Mouse (Mus musculus) spleen, adult 18-20 months (tissue): Measurements from ENCODE around the gene Gm20388.

Experiments
- DNase-seq, 2 experiments: peaks; one replicate each; pipeline ENCODE4 v3.0.0; 2022; ENCODE audit warnings: mixed read lengths in 2 of 2

The Gm20388 gene

GRCm38 (mm10) chr8:121196726-121197668, 1286.4 kb downstream of the Gm20388 start:
- no peak for DNase-seq

- DNase-seq: no peak
Observed at GRCm38 (mm10) chr8:121200069-121200468, 1289.4 kb downstream of the Gm20388 start.

- no peak for DNase-seq
Observed at GRCm38 (mm10) chr8:121200979-121201378, 1290.3 kb downstream of the Gm20388 start.

GRCm38 (mm10) chr8:121201651-121202050, 1291.0 kb downstream of the Gm20388 start:
- no peak for DNase-seq

- DNase-seq: no peak
Observed at GRCm38 (mm10) chr8:121203612-121204376, 1293.2 kb downstream of the Gm20388 start.

GRCm38 (mm10) chr8:121207171-121207570, 1296.5 kb downstream of the Gm20388 start:
- DNase-seq: no peak

- no peak for DNase-seq
Observed at GRCm38 (mm10) chr8:121210627-121211026, 1300.0 kb downstream of the Gm20388 start.

GRCm38 (mm10) chr8:121213236-121213635, 1302.6 kb downstream of the Gm20388 start:
- no peak for DNase-seq

- DNase-seq: no peak
Observed at GRCm38 (mm10) chr8:121213651-121214050, 1303.0 kb downstream of the Gm20388 start.

- DNase-seq: no peak
Observed at GRCm38 (mm10) chr8:121214975-121215374, 1304.3 kb downstream of the Gm20388 start.

GRCm38 (mm10) chr8:121216441-121216949, 1305.9 kb downstream of the Gm20388 start:
- no peak for DNase-seq

GRCm38 (mm10) chr8:121218486-121218885, 1307.8 kb downstream of the Gm20388 start:
- peak in 1 of 2 experiments; percentile 7 for DNase-seq

GRCm38 (mm10) chr8:121220103-121220899, 1309.7 kb downstream of the Gm20388 start:
- DNase-seq: no peak

- DNase-seq: no peak
Observed at GRCm38 (mm10) chr8:121224709-121225108, 1314.1 kb downstream of the Gm20388 start.

- DNase-seq: no peak
Observed at GRCm38 (mm10) chr8:121227756-121228155, 1317.1 kb downstream of the Gm20388 start.

- no peak for DNase-seq
Observed at GRCm38 (mm10) chr8:121228892-121229291, 1318.3 kb downstream of the Gm20388 start.

GRCm38 (mm10) chr8:121229550-121229949, 1318.9 kb downstream of the Gm20388 start:
- DNase-seq: no peak

- DNase-seq: no peak
Observed at GRCm38 (mm10) chr8:121233196-121233595, 1322.6 kb downstream of the Gm20388 start.

- no peak for DNase-seq
Observed at GRCm38 (mm10) chr8:121234915-121235314, 1324.3 kb downstream of the Gm20388 start.

- no peak for DNase-seq
Observed at GRCm38 (mm10) chr8:121239640-121240039, 1329.0 kb downstream of the Gm20388 start.

GRCm38 (mm10) chr8:121241761-121242552, 1331.3 kb downstream of the Gm20388 start:
- no peak for DNase-seq

- no peak for DNase-seq
Observed at GRCm38 (mm10) chr8:121242671-121243070, 1332.0 kb downstream of the Gm20388 start.
